Mouse (Mus musculus): ENCODE results near the gene Taar2.

The Taar2 gene

GRCm38 (mm10) chr10:23938312-23938711 is at the start of gene Taar2:
Taar2 (plus strand) TSS chr10:23938572.
- no peak for DNase-seq (ENCODE audit: low read depth, low spot score)

- DNase-seq (ENCODE audit: low read depth, low spot score), result no peak
Measured at GRCm38 (mm10) chr10:23892987-23893386, 45.4 kb upstream of the Taar2 start.

- DNase-seq (ENCODE audit: low read depth, low spot score), result no peak
Measured at GRCm38 (mm10) chr10:23894601-23895349, 43.6 kb upstream of the Taar2 start, which contains the start of gene Vnn1. Vnn1 (plus strand) TSS chr10:23894688.

- DNase-seq (ENCODE audit: low read depth, low spot score), result no peak
Measured at GRCm38 (mm10) chr10:23895376-23895775, 43.0 kb upstream of the Taar2 start.

- no peak for DNase-seq (ENCODE audit: low read depth, low spot score)
Measured at GRCm38 (mm10) chr10:23901119-23901518, 37.3 kb upstream of the Taar2 start.

- DNase-seq (ENCODE audit: low read depth, low spot score), result no peak
Measured at GRCm38 (mm10) chr10:23905661-23906060, 32.7 kb upstream of the Taar2 start.

GRCm38 (mm10) chr10:23920056-23920455 is 18.3 kb upstream of the Taar2 start, which contains the start of gene Taar1:
Taar1 (plus strand) TSS chr10:23920356.
- no peak for DNase-seq (ENCODE audit: low read depth, low spot score)

GRCm38 (mm10) chr10:23922468-23922867 is 15.9 kb upstream of the Taar2 start:
- DNase-seq (ENCODE audit: low read depth, low spot score), result no peak

- no peak for DNase-seq (ENCODE audit: low read depth, low spot score)
Measured at GRCm38 (mm10) chr10:23923941-23924340, 14.4 kb upstream of the Taar2 start.

GRCm38 (mm10) chr10:23937613-23938012 is 759 bp upstream of the Taar2 start:
- no peak for DNase-seq (ENCODE audit: low read depth, low spot score)

GRCm38 (mm10) chr10:23942465-23942864 is 4.1 kb downstream of the Taar2 start:
- DNase-seq (ENCODE audit: low read depth, low spot score), result no peak

GRCm38 (mm10) chr10:23948026-23948425 is 9.7 kb downstream of the Taar2 start:
- no peak for DNase-seq (ENCODE audit: low read depth, low spot score)

GRCm38 (mm10) chr10:23949508-23950005 is 11.2 kb downstream of the Taar2 start, which contains the start of gene Taar3:
Taar3 (plus strand) TSS chr10:23949558.
- no peak for DNase-seq (ENCODE audit: low read depth, low spot score)

- DNase-seq (ENCODE audit: low read depth, low spot score), result no peak
Measured at GRCm38 (mm10) chr10:23951714-23952113, 13.3 kb downstream of the Taar2 start.

- DNase-seq (ENCODE audit: low read depth, low spot score), result no peak
Measured at GRCm38 (mm10) chr10:23959071-23959470, 20.7 kb downstream of the Taar2 start.

GRCm38 (mm10) chr10:23960444-23960915 is 22.1 kb downstream of the Taar2 start, which contains the start of gene Taar4:
Taar4 (plus strand) TSS chr10:23960494.
- DNase-seq (ENCODE audit: low read depth, low spot score), result no peak

GRCm38 (mm10) chr10:23963444-23963843 is 25.1 kb downstream of the Taar2 start:
- no peak for DNase-seq (ENCODE audit: low read depth, low spot score)

- no peak for DNase-seq (ENCODE audit: low read depth, low spot score)
Measured at GRCm38 (mm10) chr10:23964921-23965610, 26.7 kb downstream of the Taar2 start.

- DNase-seq (ENCODE audit: low read depth, low spot score), result no peak
Measured at GRCm38 (mm10) chr10:23970656-23971165, 32.3 kb downstream of the Taar2 start, which contains the start of gene Taar5. Taar5 (plus strand) TSS chr10:23970706.

- no peak for DNase-seq (ENCODE audit: low read depth, low spot score)
Measured at GRCm38 (mm10) chr10:23971256-23971655, 32.9 kb downstream of the Taar2 start.

GRCm38 (mm10) chr10:23977958-23978357 is 39.6 kb downstream of the Taar2 start:
- DNase-seq (ENCODE audit: low read depth, low spot score), result no peak

All from retina, postnatal 7 days (tissue).